Mouse (Mus musculus) adrenal gland, adult 2 months (tissue): Measurements from ENCODE around the gene Elovl6. TPM values are rescaled to one million over a fixed set of nuclear protein-coding genes. Genes with fewer than 3 reads are reported as not detected.

Experiments used
- DNase-seq: peaks from one replicate; pipeline ENCODE4 v3.0.0; 2021
- polyA plus RNA-seq: library from polyadenylated mRNA; depleted of rRNA; stranded (reverse); fragments of >200 nt; gene quantifications from 2 replicates; pipeline ENCODE4 v1.2.3, GENCODE M21; 2012
- total RNA-seq, 2 experiments: library from RNA; stranded (reverse); gene quantifications; 2 replicates each; pipeline ENCODE4 v1.2.3; 2021

The Elovl6 gene
- total and polyA plus RNA-seq, 3 experiments = 59.0 to 111 (median 96.0) TPM

DNA sequence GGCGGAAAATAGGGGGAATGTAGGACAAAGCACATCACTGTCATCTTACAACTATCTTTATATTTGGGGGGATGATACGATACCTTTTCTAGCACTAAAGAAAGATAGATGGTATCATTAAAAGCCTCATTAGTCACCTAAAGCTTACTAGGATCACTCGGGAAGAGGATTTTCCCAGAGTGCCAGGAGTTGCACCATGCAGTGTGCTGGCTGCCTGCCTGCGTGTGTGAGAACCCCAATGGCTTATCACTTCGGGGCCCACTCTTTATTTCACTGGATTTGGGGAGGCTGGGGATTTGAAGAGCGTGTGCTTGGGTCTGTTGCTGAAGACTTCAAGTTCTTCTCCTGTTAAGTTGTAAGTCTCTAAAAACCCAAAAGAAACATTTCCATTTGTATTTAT, 73.8 kb downstream of the Elovl6 start:
- no peak for DNase-seq

DNA sequence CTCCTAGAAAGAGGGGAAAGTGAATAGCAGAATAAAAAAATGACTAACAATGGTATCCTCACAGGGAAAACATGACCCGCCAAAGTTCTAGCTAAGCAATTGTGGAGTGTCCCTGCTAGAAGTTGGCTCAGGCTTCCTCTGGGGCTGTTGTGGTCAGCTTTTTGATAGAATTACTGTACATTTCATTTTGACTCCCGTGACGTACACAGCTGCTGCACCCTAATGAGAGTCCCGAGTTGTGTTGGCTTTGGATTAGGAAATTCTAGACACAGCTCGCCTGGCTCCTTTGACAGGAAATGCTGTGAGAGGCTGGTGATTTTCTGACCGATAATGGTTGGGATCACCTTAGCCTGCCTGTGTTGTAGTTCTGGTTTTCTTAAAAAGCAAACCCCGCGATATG, 79.5 kb downstream of the Elovl6 start:
- DNase-seq = no peak

DNA sequence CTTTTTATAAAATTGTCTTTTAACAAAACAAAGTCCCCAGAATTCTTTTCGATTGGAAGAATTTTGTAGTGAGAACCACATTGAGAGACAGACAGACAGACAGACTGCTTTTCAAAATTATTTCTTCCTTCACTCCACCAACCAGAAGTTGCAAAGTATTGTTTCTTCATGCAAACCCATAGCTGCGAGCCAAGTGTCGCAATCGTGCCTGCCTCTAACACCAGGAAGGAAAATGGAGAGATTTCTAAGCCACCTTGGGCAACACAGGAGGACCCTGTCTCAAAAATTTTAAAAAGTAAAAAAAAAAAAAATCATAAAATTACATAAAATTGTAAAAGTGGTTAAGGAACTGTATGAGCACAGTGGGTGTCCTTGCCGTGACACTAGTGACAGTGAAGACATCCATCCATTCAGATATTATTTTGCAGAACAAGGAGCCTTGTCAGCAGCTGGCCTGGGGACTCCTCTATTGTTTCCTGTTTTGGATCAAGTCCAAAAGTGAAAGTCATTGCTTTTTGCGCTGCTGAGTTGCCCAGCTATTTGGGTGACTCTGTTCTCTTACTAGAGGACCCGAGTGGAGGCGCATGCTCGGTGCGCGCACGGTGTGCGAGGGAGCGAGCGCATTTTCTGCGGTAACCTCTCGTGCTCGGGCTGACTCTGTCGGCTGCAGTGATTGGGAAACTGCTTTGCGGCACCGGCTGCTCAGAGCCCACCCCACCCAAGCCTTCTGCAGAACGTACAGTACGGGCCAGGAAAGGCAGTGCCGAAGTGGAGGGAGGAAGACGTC, 80.3 kb downstream of the Elovl6 start:
- DNase-seq = no peak

DNA sequence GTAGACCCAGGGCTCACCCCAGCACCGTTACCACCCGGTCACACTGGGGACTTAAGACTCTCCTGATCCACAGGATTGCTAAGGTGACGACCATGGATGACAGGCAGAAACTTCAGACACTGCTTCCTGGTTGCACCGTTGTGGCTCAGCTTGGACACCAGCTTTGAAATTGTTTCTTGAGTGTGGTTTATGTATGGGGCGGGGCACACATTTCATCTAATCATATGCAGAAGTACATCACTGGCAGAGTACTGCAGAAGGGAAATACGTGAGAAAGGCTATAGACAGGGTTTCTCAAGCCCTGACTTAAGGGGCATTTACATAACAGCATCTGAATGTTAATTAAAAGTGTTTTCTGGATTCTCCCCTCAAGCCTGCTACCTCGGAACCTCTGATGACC, 81.6 kb downstream of the Elovl6 start:
- no peak for DNase-seq

DNA sequence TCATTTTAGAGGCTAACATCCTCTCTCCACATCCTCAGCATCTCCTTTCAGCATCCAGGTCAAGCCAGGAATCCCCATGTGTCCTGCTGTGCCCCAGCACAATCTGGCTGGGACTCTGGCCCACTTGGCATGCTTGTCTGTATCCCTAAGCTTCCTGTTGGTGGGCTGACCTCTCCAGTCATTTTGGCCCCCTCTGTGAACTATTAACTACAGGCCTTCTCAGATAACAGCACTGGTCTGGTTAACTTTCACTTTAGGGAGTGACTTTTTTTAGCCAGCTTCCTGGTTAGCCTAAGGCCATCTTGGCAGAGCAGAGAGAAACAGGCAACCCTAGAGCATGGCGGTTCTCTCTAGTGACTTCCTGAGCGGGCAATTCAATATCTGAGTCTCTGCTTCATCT, 82.1 kb downstream of the Elovl6 start:
- no peak for DNase-seq

DNA sequence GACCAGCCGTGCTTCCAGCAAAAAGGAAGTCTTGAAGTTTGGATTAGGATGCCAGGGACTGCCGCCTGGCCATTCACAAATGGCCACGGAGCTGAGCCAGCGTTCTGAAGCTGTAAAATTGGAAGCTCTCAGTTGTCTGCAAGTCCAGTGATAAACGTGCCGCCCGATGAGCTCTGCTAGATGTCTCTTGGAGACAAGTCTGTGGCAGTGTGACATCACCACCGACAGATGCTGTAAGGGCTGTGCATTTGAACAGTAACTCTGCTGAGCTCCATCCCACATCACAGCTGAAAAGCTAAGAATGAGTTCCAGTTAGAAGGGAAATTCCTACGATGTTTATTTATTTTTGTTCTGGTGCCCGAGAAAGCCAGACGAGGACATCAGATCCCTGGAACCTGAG, 85.3 kb downstream of the Elovl6 start:
- DNase-seq = no peak

DNA sequence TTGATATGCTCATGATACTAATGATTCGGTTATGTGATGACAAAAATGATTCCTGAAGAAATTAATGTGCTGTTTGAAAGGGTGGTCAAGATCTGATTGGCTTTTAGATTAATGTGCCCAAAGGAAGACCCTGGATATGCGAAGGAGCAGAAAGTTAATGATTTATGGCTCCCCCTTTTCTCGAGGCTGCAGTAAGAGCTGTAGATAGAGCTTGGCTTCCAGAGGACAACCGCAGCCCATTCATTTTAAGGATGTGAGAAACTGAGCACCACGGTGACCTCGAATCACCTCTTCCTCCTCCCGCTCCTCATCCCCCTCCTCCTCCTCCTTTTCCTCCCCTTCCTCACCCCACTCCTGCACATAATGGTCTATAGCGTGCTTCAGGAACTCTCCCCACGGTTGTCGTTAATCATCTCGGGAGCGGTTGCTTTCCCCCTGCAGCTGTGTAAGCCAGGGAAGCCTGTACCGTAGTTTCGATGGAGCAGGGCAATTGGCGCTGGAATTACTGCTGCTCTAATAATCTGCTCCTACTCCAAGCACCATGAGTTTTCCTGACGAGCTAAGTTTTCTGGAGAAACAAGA, 87.1 kb downstream of the Elovl6 start:
- DNase-seq = no peak

DNA sequence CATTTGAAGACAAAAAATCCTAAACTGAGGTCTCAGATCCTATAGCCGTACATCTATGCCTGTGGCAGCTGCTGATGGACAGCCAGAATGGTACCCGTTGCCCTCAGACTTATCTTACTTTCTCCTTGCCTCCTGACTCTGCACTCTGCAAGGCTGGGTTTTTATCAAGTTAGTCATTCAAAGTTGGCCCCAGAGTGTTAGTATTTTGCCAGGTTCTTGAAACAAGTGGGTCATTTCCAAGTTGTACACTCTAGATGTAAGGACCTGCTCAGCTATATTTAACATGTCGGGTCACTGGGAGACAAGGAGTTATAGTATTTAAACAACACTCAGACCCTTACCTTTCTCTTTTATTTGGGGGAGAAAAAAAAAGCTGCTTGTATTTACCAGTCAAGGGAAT, 88.6 kb downstream of the Elovl6 start:
- peak; percentile 48 for DNase-seq

DNA sequence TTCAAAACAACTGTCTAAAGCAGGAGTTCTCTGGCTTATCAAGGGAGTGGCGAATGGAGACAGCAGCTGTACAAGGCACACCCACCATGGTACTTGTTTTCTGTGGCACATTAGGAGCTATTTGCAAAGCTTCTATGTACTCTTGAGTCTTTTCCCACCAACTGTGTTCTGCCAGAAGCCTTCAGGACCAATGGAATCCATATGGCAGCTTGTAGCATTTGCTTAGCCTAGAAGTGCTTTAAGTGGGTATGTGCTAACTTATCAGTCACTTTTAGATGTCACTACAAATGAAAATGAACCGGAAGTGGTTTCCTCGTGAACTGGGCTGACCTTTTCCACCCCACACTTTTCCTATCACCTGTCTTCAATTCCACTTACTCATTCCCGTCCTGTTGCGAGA, 89.1 kb downstream of the Elovl6 start:
- no peak for DNase-seq

DNA sequence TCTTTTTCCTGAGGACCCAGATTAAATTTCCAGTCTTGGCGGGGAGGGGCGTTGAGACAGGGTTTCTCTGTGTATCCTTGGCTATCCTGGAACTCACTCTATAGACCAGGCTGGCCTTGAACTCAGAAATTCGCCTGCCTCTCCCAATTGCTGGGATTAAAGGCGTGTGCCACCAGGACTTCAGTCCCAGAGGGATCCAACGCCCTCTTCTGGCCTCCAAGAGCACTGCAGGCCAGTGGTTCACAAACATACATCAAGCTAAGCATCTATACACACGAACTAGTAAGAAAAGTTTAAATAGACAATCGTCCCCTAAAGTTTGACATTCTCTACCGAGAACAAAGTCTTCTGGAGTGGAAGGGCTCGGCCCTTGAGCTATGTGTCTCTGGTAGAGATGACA, 90.0 kb downstream of the Elovl6 start:
- peak; percentile 37 for DNase-seq

DNA sequence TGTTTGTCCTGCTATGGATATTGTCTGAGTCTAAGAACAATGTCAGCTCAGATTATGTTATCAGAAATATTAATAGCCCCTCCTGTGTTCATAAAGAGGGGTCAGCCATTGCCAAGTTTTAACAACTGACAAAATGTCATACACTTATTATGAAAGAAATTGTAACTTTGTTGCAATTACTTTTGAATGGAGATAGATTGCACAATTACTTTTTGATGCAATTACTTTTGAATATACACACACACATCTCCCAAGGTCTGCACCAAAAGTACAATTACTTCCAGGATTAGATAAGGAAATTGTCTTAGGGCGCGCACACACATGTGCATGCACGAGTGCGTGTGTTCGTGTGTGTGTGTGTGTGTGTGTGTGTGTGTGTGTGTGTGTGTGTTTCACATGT, 90.5 kb downstream of the Elovl6 start:
- DNase-seq = no peak

DNA sequence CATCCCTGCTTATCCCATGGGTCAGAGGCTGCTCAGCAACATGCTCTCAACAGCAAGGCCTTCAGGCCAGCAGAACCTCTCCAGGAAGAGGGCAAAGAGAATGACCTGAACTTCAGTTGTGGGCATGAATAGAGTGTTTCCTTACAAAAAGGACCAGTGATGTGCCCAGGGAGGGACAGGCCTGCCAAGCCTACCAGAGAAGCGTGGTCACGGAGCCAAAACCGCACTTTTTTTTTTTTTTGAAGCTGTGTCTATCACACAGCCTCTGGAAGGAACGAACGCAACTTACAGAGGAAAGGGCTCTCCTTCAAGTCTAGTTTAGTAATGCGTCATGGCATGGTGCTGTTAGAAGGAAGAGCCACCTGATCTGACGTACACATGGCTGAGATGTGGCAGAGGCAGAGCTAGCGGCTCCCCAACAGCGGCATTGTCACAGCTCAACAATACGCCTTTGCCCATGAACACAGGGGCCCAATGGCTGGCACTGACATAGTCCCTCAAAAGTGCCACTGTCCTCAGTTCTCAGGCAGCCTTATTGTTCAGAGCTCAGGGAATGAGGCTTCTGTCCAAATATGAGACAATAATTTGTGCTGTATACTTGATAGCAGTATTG, 92.1 kb downstream of the Elovl6 start:
- DNase-seq = no peak

DNA sequence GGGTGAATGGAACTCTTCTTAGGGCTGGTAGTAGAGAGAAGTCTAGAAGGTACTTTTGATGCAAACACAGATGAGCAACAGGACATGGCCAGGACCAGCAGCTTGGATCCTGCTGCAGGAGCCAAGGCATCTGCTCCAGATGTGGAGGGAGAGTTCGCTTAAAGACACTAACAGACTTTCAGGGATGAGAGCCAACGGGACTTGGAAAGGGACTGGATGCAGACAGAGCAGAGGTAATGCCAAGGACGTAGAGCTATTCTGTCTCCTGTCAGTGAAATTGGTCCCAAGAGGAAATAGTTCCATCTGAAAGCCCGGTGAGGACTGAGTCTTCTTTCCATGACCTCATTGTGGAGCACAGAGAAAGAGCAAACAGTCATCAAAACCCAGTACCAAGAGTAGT, 95.1 kb downstream of the Elovl6 start:
- peak; percentile 25 for DNase-seq

DNA sequence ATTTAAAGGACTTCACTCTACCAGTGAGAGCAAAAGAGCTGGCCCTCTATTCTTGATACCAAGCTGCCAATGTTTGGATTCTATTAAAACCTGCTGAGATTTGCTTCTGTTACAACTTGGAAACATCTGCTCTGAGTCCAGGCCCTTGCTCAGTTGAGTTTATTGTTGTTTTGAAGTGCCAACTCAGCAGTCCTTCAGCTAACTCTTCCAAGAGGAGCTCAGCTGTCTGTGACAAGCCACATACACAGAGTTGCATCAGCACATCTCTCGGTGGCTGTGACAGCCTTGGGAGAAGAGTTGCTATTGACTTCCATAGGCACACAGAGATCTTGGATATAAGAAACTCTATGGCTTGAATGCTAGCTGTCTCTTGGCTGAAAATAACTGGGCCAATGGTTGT, 98.9 kb downstream of the Elovl6 start:
- no peak for DNase-seq

DNA sequence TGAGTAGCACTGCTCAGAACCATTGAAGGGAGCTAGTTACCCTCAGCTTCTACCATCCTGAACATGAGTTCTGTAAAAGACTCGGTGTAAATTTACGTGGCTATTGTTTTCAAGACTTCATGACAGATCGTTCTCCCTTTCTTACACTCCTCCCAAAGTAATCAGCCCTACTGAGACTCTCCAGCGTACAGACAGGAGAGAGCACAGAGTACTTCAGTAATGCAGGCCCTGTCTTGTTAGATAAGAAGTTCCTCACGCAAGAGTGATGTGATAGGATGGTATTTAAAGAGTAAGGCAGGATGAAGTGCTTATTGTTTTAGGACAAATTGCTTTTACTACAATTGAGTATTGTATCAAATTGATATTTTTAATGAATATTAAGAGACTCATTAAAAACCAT, 99.7 kb downstream of the Elovl6 start:
- no peak for DNase-seq

DNA sequence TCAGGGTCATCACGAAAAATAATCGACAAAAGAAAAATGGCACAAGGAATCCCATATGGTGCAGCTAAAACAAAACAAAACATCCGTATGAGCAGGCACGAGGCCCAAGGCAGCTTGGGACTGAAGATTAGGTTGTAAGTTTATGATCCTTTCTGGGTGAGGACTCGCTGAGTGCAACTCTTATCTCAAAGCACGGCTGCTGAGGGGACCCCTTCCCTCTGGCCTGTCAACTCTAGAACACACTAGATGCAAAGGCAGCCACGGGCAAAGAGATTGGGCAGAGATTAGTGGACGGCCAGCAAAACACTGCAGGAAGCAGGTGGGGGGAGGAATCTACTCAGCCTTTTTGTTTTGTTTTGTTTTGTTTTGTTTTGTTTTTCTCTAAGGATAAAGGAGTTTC, 101.4 kb downstream of the Elovl6 start:
- DNase-seq = no peak

DNA sequence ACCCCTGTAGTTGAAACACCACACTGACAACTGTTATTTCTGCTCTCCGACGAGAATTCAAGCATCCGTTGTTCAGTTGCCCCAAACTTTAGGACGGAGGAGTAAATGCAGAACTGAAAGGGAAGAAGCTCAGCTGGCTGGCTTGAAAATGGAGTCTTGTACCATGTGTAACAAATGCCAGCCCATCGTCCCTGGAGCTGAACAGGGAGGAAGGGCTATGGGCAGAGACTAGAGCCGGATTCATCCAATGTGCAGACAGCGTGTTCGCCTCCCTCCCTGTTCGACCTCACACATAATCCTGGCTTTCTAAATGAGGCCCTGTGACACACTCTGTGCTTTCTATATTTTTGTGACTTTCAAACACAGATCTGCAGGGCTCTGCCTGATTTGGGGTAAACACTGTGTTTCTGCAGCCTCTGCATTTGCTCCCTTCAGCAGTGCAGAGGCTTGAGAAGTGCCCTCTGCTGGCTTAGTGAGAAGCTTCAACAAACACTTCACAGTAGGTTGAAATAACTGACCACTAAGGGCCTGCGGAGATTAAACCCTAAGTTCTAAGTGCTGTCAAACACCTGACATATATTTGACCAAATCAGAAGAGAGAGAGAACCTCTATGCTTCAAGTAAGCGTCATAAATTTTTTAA, 102.2 kb downstream of the Elovl6 start:
- DNase-seq = no peak

DNA sequence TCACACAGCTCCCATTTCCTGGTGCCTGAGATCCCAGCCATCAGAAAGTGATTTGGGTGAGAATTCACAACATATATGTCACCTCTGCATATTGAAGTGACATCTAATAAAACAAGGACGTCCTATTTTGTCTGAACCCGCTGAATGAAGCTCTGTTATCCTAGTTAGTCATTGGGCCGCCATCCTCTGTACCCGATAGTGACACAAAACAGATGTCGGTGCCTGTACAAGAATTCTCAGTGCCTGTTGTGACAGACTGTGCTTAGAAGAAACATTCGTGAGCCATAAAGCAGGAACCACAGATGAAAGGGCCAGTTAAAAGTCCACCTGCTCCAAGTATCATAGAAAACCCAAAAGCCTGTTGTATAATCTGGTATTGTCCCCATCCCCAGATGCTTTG, 105.3 kb downstream of the Elovl6 start:
- DNase-seq = no peak

DNA sequence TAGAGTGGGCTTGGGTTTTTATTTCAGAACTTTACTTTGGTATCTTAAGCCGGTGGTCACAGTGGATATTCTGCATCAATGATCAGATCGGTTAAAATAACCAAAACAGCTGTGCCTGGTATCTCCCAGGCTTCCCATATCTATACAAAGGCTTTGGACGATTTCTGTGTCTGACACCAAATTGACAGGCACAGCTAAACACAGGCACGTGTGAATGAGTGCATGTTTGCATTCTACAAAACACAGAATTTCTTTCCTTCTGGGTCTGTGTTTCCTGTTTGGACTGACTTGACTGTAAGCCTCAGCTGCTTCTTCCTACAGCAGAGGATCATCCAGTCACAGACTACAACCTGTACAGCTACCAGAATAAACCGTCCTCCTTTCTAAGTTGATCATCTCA, 107.5 kb downstream of the Elovl6 start:
- no peak for DNase-seq

DNA sequence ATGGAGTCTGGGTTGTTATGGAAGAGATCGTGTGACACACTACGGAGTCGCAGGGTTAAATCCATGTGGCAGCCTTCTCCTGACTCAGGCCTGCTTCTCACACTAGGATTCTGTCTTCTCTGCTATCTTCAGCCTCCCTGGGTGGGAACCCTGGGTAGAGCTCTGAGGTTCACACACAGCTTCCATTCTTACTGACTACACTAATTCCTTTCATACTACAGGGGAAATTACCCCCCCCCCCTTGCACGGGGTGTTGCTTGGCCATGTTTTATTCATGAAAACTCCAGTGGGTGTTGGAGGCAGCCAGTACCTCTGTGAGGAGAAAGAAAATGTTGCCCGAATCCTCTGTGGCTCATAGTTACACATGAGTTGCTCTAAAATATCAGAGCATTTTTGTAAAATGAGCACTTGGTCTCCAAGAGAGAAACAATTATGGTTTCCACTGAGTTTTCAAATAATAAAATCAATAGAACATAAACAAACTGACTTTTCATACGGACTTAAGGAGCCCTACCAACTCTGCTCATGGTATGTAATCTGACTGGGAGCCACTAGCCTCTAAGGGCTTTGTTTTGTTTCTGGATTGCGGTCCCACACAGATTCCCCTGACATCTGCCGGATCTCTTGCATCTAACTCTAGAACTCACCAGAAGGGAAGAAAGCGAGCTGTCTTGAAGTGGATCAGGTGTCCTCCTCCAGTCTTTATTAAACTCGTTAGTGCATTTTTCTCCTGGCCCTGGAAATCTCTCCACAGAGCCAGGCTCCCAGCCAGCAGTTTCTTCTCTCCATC, 108.3 kb downstream of the Elovl6 start:
- DNase-seq = no peak

DNA sequence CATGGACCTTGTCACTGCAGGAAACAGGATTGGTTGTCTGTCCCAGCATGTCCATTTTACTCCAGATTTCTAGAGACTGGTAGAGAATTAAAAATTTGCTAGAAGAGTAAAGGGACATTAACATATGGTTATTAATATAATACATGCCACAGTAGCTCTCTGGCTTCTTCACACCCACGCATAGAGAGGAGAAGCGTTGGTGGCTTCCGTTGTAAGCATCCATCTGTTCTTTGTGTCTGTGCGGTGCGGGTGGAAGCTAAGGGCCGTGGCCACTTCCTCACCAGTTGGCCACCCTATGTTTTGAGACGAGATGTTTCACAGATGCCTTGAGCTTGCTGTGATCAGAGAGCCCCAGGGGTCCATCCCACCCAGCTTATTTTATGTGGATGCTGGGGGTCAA, 109.5 kb downstream of the Elovl6 start:
- DNase-seq = no peak

DNA sequence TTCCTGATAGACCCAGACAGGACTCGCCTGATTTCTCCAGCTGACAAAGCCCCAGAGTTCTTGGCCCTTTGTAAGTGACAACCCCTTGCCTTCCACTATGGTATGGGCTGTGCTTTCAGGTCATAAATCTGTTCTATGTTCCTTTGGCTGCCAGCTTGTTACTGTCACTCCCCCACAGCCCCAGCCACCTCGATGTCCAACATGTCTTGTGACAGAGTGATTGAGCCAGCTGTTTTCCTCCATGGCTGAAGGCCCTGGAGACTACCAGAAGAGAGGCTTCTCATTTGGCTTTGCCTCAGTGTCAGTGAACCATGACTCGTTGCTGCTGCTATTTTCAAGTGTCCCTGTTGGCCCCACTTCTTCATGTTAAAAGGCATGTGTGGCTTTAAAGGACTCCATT, 113.3 kb downstream of the Elovl6 start:
- no peak for DNase-seq
